Mouse (Mus musculus) limb, embryonic 10.5 days (tissue): Measurements from ENCODE around the gene Prl2a1. TPM values are rescaled to one million over a fixed set of nuclear protein-coding genes. Genes with fewer than 3 reads are reported as not detected.
"Not testable (repeated sequence)": the region's sequence is repeated elsewhere in the genome, so short reads cannot be mapped to it uniquely, and the experiment has no call there.

Source experiments
- DNase-seq: peaks from one replicate; pipeline ENCODE4 v3.0.0-alpha.2; 2017; ENCODE audit warnings: low spot score
- H3K27ac ChIP-seq: fragments of 300-500 bp; sonication (generic); 2 replicates; pipeline ENCODE4 v1.5.1; 2016; ENCODE audit warnings: mild to moderate bottlenecking
- H3K27me3 ChIP-seq: fragments of 300-500 bp; sonication (generic); 2 replicates; pipeline ENCODE4 v1.6.1; 2016; ENCODE audit warnings: low read depth, mild to moderate bottlenecking; ENCODE audit not compliant: poor library complexity, severe bottlenecking
- H3K36me3 ChIP-seq: fragments of 300-500 bp; sonication (generic); 2 replicates; pipeline ENCODE4 v1.6.1; 2016; ENCODE audit warnings: mild to moderate bottlenecking, moderate library complexity
- H3K4me1 ChIP-seq: fragments of 300-500 bp; sonication (generic); 2 replicates; pipeline ENCODE4 v1.6.1; 2016
- H3K4me3 ChIP-seq: fragments of 300-500 bp; sonication (generic); 2 replicates; pipeline ENCODE4 v1.5.1; 2016; ENCODE audit warnings: mild to moderate bottlenecking, moderate library complexity
- H3K9me3 ChIP-seq: fragments of 300-500 bp; sonication (generic); replicated peaks from 2 replicates; pipeline ENCODE4 v1.6.1; 2016; ENCODE audit warnings: mild to moderate bottlenecking
- WGBS: fragments of 180-500 bp; shearing (Covaris S2); methylation state at CpG from one replicate; pipeline ENCODE4 v1.1.7; 2016; 5-methylcytosine and 5-hydroxymethylcytosine counted together
- polyA plus RNA-seq: library from polyadenylated mRNA; unstranded; fragments of >200 nt; fragmentation: Nextera tagmentation; extraction: Ambion mirVana; gene quantifications from 2 replicates; pipeline ENCODE4 v1.2.1, GENCODE M21; 2016

The Prl2a1 gene
- not detected in 2 replicates for polyA plus RNA-seq

DNA sequence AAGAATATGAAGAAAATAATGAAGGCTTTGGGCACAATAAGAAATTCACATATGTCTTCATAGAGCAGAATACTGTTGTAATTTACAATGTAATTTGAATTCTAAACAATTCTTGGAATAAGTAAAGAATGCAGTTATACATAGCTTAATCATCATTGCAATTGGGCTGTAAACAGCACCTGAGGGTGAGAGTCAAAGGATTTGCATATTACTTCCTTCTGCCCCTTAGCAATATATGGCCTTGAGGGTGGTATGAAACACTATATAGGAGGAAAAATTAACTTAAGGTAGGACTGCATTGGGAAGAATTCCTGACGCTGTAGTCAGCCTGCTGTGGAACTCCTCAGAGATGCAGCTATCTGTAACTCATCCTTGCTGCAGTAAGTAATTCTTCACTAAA, at the start of gene Prl2a1:
TSS of gene Prl2a1 (plus strand) at position 301 of the 400 bp plus-strand sequence.
- no peak for DNase-seq
- H3K27me3 ChIP-seq: no peaks in the 10 kb centered on the region
- H3K4me3 ChIP-seq: no peak within 1 kb of the TSS
- no peaks in the 10 kb centered on the region for H3K36me3 ChIP-seq
- H3K4me1 ChIP-seq: no peaks in the 10 kb centered on the region
- H3K27ac ChIP-seq: no peak within 1 kb of the TSS
- H3K9me3 ChIP-seq: no peaks in the 10 kb centered on the region
- WGBS: 84% methylated on average over 1 of the region's 1 CpGs

GRCm38 (mm10) chr13:27780704-27781103, 20.8 kb upstream of the Prl2a1 start, which contains the start of gene Prl7c1:
Gene Prl7c1, minus strand, starts transcription at chr13:27780804.
- H3K27ac ChIP-seq, H3K4me1 ChIP-seq, H3K36me3 ChIP-seq, DNase-seq, H3K9me3 ChIP-seq, H3K4me3 ChIP-seq, H3K27me3 ChIP-seq: not testable (repeated sequence)
- 89% methylated on average over 3 of the region's 3 CpGs for WGBS

DNA sequence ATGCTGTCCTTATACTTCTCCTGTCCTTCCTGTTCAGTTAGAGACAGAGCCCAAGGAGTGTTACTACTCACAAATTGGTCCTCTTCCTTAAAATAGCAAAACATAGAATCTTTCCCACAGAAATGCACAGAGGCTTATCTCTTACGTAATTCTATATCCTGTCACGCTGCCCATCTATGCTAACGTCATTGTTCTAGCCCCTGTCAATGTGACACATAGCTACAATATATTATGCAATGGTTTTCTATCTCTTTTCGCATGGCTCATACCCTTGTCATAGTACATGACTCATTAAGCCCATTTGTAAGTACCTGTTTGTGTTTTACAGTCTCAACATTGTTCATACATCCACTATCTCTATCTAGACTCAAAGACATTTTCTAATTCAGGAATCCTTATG, 2.2 kb upstream of the Prl2a1 start:
- WGBS: 91% methylated on average over 4 of the region's 4 CpGs
- no peaks in the 10 kb centered on the region for H3K27me3 ChIP-seq
- H3K27ac ChIP-seq: no peak overlapping the region
- no peaks in the 10 kb centered on the region for H3K9me3 ChIP-seq
- no peak overlapping the region for H3K4me3 ChIP-seq
- DNase-seq: no peak
- no peaks in the 10 kb centered on the region for H3K4me1 ChIP-seq
- no peaks in the 10 kb centered on the region for H3K36me3 ChIP-seq

DNA sequence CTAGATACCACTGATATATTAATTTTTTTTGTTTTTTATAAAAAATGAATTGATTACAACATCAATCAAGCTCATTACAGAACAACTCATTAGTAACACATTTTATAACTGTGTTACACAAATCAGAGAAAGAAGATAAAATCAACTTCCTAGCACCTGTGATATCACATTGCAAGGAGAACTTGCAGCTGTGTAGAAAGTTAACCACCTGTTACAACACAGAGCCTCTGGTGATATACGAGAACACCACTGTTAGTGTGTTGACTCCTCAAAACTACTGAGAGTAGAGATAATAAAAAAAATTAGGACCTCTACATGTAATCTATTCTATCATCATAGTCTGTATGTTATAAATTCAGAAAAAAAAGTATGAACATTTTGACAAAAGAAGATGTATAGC, 1.3 kb downstream of the Prl2a1 start:
- Histone ChIP-seq H3K36me3 (no peaks in the 10 kb centered on the region), H3K4me3 (no peak overlapping the region), H3K4me1 (no peaks in the 10 kb centered on the region), H3K9me3 (no peaks in the 10 kb centered on the region), H3K27me3 (no peaks in the 10 kb centered on the region), H3K27ac (no peak overlapping the region)
- WGBS: 83% methylated on average over 1 of the region's 1 CpGs
- DNase-seq: no peak

DNA sequence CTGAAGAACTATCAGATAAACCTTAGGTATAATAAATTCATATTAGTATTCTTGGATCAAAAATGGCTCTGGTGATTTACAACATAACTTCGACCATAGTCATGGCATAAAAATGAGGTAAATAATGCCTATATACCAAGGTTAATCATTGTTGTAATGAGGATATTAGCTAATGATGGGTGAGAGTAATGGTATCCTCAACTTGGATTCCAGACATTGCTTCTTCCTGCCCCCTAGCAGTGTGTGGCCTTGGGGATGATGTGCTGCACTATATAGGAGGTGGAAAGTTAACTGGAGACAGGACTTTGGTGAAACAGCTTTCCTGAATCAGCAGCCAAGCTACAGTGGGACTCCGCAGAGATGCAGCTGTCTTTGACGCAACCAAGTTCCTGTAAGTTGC, 47.6 kb downstream of the Prl2a1 start, which contains the start of gene Prl2c1:
TSS of gene Prl2c1 (plus strand) at position 301 of the 400 bp plus-strand sequence.
- WGBS: 91% methylated on average over 3 of the region's 3 CpGs
- H3K4me1 ChIP-seq: no peaks in the 10 kb centered on the region
- no peaks in the 10 kb centered on the region for H3K36me3 ChIP-seq
- DNase-seq: no peak
- H3K9me3 ChIP-seq: no peaks in the 10 kb centered on the region
- no peaks in the 10 kb centered on the region for H3K27me3 ChIP-seq
- no peak within 1 kb of the TSS for H3K27ac ChIP-seq
- H3K4me3 ChIP-seq: no peak within 1 kb of the TSS

Other genes with a start within 250 kb of the Prl2a1 start
- gene Prl8a9, start 237.0 kb upstream of the Prl2a1 start, polyA plus RNA-seq: not detected in 2 replicates
- not detected in 2 replicates for gene Prl8a1, start 219.5 kb upstream of the Prl2a1 start, polyA plus RNA-seq
- gene Prl7b1, start 191.1 kb upstream of the Prl2a1 start, polyA plus RNA-seq: not detected in 2 replicates
- gene Prl7a1, start 159.2 kb upstream of the Prl2a1 start, polyA plus RNA-seq: not detected in 2 replicates
- not detected in 2 replicates for gene Prl7a2, start 133.6 kb upstream of the Prl2a1 start, polyA plus RNA-seq
- not detected in 2 replicates for gene Prl7d1, start 84.9 kb upstream of the Prl2a1 start, polyA plus RNA-seq
- not detected in 2 replicates for gene Prl7c1, start 20.9 kb upstream of the Prl2a1 start, polyA plus RNA-seq
- not detected in 2 replicates for gene Prl2c1, start 47.7 kb downstream of the Prl2a1 start, polyA plus RNA-seq
- not detected in 2 replicates for gene Prl4a1, start 214.6 kb downstream of the Prl2a1 start, polyA plus RNA-seq